Mouse (Mus musculus) limb, embryonic 11.5 days (tissue): Measurements from ENCODE around the gene Tns1. TPM values are rescaled to one million over a fixed set of nuclear protein-coding genes. Genes with fewer than 3 reads are reported as not detected.

Source experiments
- ATAC-seq: fragments of 200-750 bp; cut with Nextera tagmentation; 2 replicates; pipeline ENCODE4 v1.8.0; 2017; ENCODE audit warnings: low read depth; ENCODE audit not compliant: insufficient number of reproducible peaks, low FRiP score, low TSS enrichment
- DNase-seq: peaks from one replicate; pipeline ENCODE4 v3.0.0-alpha.2; 2015; ENCODE audit warnings: low spot score
- H3K27ac ChIP-seq: fragments of 300-500 bp; sonication (generic); replicated peaks from 2 replicates; pipeline ENCODE4 v1.5.1; 2014; ENCODE audit warnings: low read depth, mild to moderate bottlenecking, low read length
- H3K27me3 ChIP-seq: fragments of 300-500 bp; sonication (generic); 2 replicates; pipeline ENCODE4 v1.6.1; 2014; ENCODE audit warnings: mild to moderate bottlenecking, low read length, mixed read lengths; ENCODE audit not compliant: control insufficient read depth, insufficient read depth
- H3K36me3 ChIP-seq: fragments of 300-500 bp; sonication (generic); 2 replicates; pipeline ENCODE4 v1.6.1; 2014; ENCODE audit warnings: mild to moderate bottlenecking, low read length, moderate library complexity, mixed read lengths; ENCODE audit not compliant: control insufficient read depth, insufficient read depth
- H3K4me1 ChIP-seq: fragments of 300-500 bp; sonication (generic); 2 replicates; pipeline ENCODE4 v1.6.1; 2014; ENCODE audit warnings: low read length, mixed read lengths; ENCODE audit not compliant: control insufficient read depth, insufficient read depth
- H3K4me2 ChIP-seq: fragments of 300-500 bp; sonication (generic); 2 replicates; pipeline ENCODE4 v1.6.1; 2014; ENCODE audit warnings: low read depth, mild to moderate bottlenecking, moderate library complexity; ENCODE audit not compliant: severe bottlenecking
- H3K4me3 ChIP-seq: fragments of 300-500 bp; sonication (generic); 2 replicates; pipeline ENCODE4 v1.5.1; 2014; ENCODE audit warnings: low read depth, low read length
- H3K9ac ChIP-seq: fragments of 300-500 bp; sonication (generic); 2 replicates; pipeline ENCODE4 v1.6.1; 2014; ENCODE audit warnings: mild to moderate bottlenecking, low read length
- H3K9me3 ChIP-seq: fragments of 300-500 bp; sonication (generic); 2 replicates; pipeline ENCODE4 v1.6.1; 2016; ENCODE audit warnings: low read length; ENCODE audit not compliant: control insufficient read depth
- WGBS: fragments of 180-500 bp; shearing (Covaris S2); extraction: QIAGEN DNeasy Blood & Tissue Kit; methylation state at CpG from one replicate; pipeline ENCODE4 v1.1.7; 2014; 5-methylcytosine and 5-hydroxymethylcytosine counted together
- polyA plus RNA-seq: library from polyadenylated mRNA; unstranded; fragments of >200 nt; fragmentation: Nextera tagmentation; extraction: Ambion mirVana; gene quantifications from 2 replicates; pipeline ENCODE4 v1.2.1, GENCODE M21; 2014

Tns1 gene
- polyA plus RNA-seq, 1 experiment from 2014 or later, result 36.9 TPM

DNA sequence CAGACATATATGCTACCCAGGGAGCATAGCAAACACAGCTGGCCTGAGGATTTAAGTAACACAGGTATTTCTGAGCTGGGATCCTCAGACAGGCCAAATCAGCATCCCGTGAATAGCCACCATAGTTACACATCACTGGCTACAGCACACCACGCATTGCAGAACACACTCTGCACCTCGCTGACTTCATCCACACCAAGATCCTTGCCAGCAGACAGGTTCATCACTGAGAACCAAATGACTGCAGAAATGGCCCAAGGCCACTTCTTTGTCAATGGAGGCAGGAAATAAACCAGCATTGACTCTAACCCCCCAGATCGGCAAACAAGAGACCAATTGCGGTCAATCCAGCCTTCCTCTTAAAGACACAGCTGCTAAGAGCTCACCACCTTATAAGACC lies 66.7 kb downstream of the Tns1 start:
- Histone ChIP-seq H3K4me3 (no peak overlapping the region), H3K36me3 (no peaks in the 10 kb centered on the region), H3K27ac (0 out of 2 replicates have a peak overlapping the region, but pooled peaks have one; percentile 2), H3K27me3 (no peaks in the 10 kb centered on the region), H3K4me1 (peaks cover 28% of the 10 kb centered on the region), H3K4me2 (no peak overlapping the region), H3K9ac (no peak overlapping the region), H3K9me3 (no peaks in the 10 kb centered on the region)
- no peak for ATAC-seq
- WGBS, result 84% methylated on average over 5 of the region's 5 CpGs
- no peak for DNase-seq

DNA sequence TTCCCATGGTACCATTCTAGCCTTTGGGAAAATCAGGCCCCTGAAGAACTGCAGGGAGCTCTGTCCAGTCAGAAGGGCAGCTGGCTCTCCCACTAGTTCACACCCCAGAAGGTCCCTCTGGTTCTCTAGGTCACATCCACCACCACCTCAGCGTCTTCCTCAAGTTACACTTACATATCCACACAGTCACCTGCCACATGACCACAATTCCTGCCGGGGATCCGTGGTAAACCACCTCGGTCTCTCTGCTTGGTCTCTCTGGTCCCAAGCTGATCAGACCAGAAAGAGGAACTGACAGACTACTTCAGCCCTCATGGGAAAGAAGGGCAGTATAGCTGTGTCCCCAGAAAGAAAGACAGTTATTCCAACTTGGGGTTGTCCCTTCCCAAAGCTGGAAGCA lies 68.7 kb downstream of the Tns1 start:
- no peak for DNase-seq
- ATAC-seq, result no peak
- Histone ChIP-seq H3K4me2 (no peak overlapping the region), H3K36me3 (no peaks in the 10 kb centered on the region), H3K9me3 (no peaks in the 10 kb centered on the region), H3K4me3 (no peak overlapping the region), H3K4me1 (peaks cover 35% of the 10 kb centered on the region), H3K9ac (no peak overlapping the region), H3K27ac (no peak overlapping the region), H3K27me3 (no peaks in the 10 kb centered on the region)
- 77% methylated on average over 4 of the region's 4 CpGs for WGBS

DNA sequence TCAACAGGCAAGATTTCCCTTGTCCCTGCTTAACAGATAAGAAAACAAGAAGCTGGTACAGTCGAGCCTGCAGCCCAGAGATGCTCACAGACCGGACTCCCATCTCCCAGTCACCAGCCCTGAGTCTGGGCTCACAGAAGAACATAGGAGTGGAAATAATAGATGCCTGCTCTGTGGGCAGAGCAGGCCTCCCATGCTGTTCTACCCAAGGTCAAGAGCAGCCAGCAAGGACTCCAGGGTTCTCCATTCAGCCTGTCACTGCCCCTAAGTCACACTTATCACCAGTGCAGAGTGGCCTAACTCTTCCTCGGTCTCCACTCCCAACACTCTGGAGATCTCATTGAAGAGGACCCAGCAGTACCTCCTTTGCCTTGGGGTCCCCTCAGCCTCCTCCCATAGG lies 69.8 kb downstream of the Tns1 start:
- H3K36me3 ChIP-seq, result peaks cover 2% of the 10 kb centered on the region; the same call in 1 of the 2 replicates
- no peak for DNase-seq
- H3K4me3 ChIP-seq, result no peak overlapping the region
- ATAC-seq, result no peak
- WGBS, result 50% methylated on average over 3 of the region's 3 CpGs
- H3K27ac ChIP-seq, result peak overlapping the region; percentile 39; the same call in 1 of the 2 replicates
- H3K4me2 ChIP-seq, result no peak overlapping the region
- H3K27me3 ChIP-seq, result no peaks in the 10 kb centered on the region
- H3K9me3 ChIP-seq, result no peaks in the 10 kb centered on the region
- H3K9ac ChIP-seq, result peak overlapping the region; percentile 27; the same call in 1 of the 2 replicates
- H3K4me1 ChIP-seq, result peaks cover 35% of the 10 kb centered on the region

DNA sequence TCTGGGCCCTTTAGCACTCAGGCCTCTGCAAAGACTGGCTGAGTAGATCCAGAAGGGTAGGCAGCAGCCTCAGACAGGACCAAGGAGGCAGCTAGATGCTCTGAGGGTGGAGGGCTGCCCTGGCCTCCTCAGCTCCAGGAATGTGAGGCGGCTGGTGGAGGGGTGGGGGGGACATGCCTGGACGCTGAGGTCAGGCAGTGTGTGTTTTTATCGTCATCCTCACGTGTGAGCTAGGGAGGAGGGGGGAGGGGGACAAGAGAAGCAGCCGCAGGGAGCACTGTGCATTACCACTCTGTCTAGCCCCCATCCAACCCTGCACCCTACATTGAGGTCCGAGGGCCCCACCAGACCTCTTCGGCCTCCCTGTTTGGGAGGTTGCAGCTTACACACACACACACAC lies 70.2 kb downstream of the Tns1 start:
- peaks cover 35% of the 10 kb centered on the region for H3K4me1 ChIP-seq

DNA sequence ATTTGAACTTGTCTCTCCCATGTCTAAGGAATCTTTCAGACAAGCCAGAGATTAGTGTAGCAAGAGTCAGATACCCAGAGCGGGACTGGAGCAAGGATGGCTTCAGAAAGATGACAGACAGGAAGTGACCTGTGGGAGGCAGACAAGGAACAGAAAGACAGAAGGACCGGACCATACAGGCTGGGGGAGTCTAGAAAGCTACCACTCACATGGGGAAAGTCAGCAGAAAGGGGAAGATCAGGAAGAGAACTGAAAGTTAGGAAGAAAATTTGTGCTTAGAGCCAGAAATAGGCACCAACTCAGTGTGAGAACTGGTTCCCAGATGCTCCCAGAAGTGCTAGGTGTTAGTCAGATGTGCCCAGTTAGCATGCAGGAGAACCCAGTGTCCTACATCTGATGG lies 71.2 kb downstream of the Tns1 start:
- Histone ChIP-seq H3K4me2 (no peak overlapping the region), H3K9ac (no peak overlapping the region), H3K27me3 (no peaks in the 10 kb centered on the region), H3K27ac (no peak overlapping the region), H3K4me3 (no peak overlapping the region), H3K9me3 (no peaks in the 10 kb centered on the region), H3K36me3 (peaks cover 2% of the 10 kb centered on the region; the same call in 1 of the 2 replicates), H3K4me1 (peaks cover 35% of the 10 kb centered on the region)
- 79% methylated on average over 2 of the region's 2 CpGs for WGBS
- DNase-seq (no peak), ATAC-seq (no peak)

More for the DNA sequence above, 70.2 kb downstream of the Tns1 start:
- ATAC-seq (peak; percentile 83), DNase-seq (peak; percentile 71)
- Histone ChIP-seq H3K4me2 (no peak overlapping the region), H3K36me3 (peaks cover 2% of the 10 kb centered on the region; the same call in 1 of the 2 replicates), H3K27ac (peak overlapping the region; percentile 39; the same call in 1 of the 2 replicates), H3K9ac (no peak overlapping the region), H3K27me3 (no peaks in the 10 kb centered on the region), H3K9me3 (no peaks in the 10 kb centered on the region), H3K4me3 (no peak overlapping the region)
- 15% methylated on average over 7 of the region's 7 CpGs for WGBS

DNA sequence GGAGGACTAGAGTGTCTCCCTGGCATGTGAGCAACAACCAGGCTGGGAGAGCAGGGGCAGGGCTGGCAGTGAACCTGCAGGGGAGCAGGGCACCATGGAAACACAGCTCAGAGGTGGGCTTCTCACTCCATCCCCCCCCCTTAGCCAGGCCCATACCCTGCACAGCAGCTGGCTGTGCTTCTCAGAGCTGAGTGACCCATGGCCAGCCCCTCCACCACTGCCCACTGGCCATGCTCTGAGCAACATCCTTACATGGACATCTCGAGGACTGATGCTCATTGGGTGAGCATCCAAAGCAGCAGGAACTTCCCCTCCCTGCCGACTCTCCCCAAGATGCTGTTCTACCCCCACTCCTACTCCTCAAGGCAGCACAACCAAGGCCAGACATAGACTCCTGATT lies 72.9 kb downstream of the Tns1 start:
- H3K4me3 ChIP-seq, result no peak overlapping the region
- no peaks in the 10 kb centered on the region for H3K27me3 ChIP-seq
- H3K9ac ChIP-seq, result no peak overlapping the region
- peaks cover 2% of the 10 kb centered on the region; the same call in 1 of the 2 replicates for H3K36me3 ChIP-seq
- 0 out of 2 replicates have a peak overlapping the region, but pooled peaks have one; percentile 14 for H3K27ac ChIP-seq
- DNase-seq (no peak), ATAC-seq (no peak)
- 12% methylated on average over 2 of the region's 2 CpGs for WGBS
- peaks cover 40% of the 10 kb centered on the region for H3K4me1 ChIP-seq
- H3K4me2 ChIP-seq, result no peak overlapping the region
- no peaks in the 10 kb centered on the region for H3K9me3 ChIP-seq

DNA sequence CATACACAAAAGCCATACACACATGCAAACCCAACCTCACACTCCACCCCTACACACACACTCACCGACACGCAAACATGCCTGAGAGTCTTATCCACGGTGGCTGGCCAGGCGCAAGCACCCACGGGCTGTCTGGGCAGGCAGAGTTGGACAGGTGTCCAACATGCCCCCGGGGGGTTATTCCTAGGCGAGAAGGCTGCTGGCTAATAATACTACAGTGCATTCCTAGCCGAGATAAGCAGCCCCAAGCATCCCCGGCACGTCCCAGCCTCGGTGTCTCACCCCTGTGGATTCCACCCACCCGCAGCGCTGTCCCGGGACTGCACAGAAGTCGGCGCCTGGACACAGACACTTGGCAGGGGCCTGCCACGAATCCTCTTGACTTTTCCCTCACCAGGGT lies 74.8 kb downstream of the Tns1 start:
- Histone ChIP-seq H3K4me1 (peaks cover 35% of the 10 kb centered on the region), H3K27me3 (no peaks in the 10 kb centered on the region), H3K27ac (no peak overlapping the region), H3K4me2 (no peak overlapping the region), H3K4me3 (no peak overlapping the region), H3K36me3 (peaks cover 2% of the 10 kb centered on the region; the same call in 1 of the 2 replicates), H3K9me3 (no peaks in the 10 kb centered on the region), H3K9ac (no peak overlapping the region)
- DNase-seq (no peak), ATAC-seq (no peak)
- WGBS, result 85% methylated on average over 17 of the region's 17 CpGs

DNA sequence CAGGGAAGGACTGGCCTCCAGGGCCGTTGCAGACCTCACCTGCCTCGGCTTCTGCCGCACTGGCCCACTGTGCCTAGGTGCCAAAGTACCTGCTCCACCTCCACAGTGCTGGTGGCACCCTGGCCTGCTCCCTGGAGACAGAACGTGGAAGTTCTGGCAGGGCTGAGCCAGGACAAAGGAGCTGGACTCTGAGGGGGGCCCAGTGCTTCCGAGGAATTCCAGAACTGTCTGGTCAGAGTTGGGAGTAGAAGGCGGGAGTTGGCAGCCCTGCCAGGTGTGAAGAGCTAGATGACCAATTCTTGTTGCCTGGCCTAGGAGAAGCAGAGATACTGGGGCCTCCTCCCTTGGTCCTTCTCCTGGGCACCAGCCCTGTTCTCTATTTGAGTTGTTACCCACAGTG lies 76.5 kb downstream of the Tns1 start:
- Histone ChIP-seq H3K27me3 (no peaks in the 10 kb centered on the region), H3K36me3 (peaks cover 2% of the 10 kb centered on the region; the same call in 1 of the 2 replicates), H3K4me1 (peaks cover 36% of the 10 kb centered on the region), H3K4me3 (no peak overlapping the region), H3K9me3 (no peaks in the 10 kb centered on the region), H3K27ac (no peak overlapping the region), H3K9ac (no peak overlapping the region), H3K4me2 (no peak overlapping the region)
- WGBS, result 85% methylated on average over 6 of the region's 6 CpGs
- no peak for ATAC-seq
- DNase-seq, result no peak

DNA sequence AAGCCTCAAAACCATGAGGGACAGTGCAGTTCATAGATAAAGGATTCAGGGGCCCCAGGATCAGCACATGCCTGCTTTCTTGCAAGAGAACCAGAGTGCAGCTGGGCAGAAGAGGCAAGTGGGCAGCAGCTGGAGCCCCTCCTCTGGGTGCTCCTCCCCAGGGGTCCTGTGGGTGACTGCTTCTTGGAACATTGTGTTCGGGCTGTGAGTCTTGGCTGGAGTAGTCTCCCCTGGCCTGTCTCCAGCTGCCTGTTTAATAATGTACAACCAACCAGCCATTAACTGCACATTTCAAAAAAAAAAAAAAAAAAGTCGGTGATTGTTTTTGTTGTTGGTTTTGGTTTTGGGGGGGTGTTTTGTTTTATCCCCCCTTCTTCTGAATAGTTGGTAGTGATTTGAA lies 76.9 kb downstream of the Tns1 start:
- no peaks in the 10 kb centered on the region for H3K27me3 ChIP-seq
- 83% methylated on average over 2 of the region's 2 CpGs for WGBS
- ATAC-seq (no peak), DNase-seq (no peak)
- no peak overlapping the region for H3K9ac ChIP-seq
- peaks cover 2% of the 10 kb centered on the region; the same call in 1 of the 2 replicates for H3K36me3 ChIP-seq
- H3K4me2 ChIP-seq, result no peak overlapping the region
- peaks cover 36% of the 10 kb centered on the region for H3K4me1 ChIP-seq
- H3K9me3 ChIP-seq, result no peaks in the 10 kb centered on the region
- no peak overlapping the region for H3K4me3 ChIP-seq
- no peak overlapping the region for H3K27ac ChIP-seq
